Mouse (Mus musculus) left cerebral cortex, postnatal 36 days (tissue): ENCODE measurements around the gene Gba. TPM values are rescaled to one million over a fixed set of nuclear protein-coding genes. Genes with fewer than 3 reads are reported as not detected.

ENCODE experiments used
- DNase-seq, 2 experiments: peaks; one replicate each; pipeline ENCODE4 v3.0.0; 2021 to 2022; ENCODE audit warnings: low spot score in 2 of 2, mixed read lengths in 1 of 2
- intact Hi-C: fragments of 180-260 bp; cut with DNase I; formaldehyde crosslinking; loops from one replicate; pipeline ENCODE4 v1.15.1; 2025
- total RNA-seq, 2 experiments: library from RNA; stranded (reverse); gene quantifications; 2 replicates each; pipeline ENCODE4 v1.2.3; 2021

Gba gene
- total RNA-seq, 2 experiments from 2014 or later: 62.4 to 64.6 TPM

DNA sequence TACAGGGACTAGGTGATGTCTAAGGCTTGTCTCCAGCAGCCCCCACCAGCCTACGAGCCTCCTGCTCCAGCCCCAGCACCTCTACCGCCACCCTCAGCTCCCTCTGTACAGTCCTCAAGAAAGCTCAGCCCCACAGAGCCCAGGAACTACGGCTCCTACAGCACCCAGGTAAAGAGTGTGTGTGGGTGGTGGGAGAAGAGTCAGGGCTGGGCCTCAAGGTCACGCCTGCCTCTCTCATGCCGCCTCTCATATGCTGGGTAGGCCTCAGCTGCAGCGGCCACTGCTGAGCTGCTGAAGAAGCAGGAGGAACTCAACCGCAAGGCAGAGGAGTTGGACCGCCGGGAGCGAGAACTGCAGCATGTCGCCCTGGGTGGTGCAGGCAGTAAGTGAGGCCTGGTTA lies 23.7 kb upstream of the Gba start:
- intact Hi-C loops: no loop called here

DNA sequence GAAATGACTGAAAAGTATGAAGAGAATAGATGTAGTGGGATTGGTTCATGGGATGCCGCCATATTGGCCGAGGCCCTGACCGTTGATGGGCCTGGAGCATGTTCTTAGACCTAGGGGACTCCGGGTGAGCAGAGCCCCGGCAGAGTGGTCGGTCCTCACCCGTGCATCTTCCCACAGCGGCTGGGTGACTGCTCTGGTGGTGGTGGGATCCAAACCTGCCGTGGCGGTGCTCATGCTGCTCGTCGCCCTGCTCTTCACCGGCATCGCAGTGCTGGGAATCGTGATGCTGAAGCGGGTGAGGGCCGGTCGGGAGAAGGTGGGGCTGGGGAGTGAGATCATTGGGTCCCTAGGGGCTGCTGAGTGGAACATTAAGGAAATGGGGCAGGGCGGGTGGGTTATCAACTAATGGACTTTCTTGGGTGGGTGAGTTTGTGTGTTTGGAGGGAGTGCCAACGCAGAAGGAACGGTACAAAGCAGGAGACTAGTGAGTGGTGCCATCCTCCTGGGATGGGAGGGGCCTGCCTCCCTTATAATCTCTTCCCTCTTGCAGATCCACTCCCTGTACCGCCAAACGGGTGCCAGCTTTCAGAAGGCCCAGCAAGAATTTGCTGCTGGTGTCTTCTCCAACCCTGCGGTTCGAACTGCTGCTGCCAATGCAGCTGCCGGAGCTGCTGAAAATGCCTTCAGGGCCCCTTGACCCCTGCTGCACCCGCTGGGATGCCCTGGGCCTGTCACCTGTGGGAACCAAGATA lies 20.8 kb upstream of the Gba start:
- DNase-seq: no peak
- intact Hi-C loops: no loop called here

More for the DNA sequence above, 23.7 kb upstream of the Gba start:
- DNase-seq: no peak

DNA sequence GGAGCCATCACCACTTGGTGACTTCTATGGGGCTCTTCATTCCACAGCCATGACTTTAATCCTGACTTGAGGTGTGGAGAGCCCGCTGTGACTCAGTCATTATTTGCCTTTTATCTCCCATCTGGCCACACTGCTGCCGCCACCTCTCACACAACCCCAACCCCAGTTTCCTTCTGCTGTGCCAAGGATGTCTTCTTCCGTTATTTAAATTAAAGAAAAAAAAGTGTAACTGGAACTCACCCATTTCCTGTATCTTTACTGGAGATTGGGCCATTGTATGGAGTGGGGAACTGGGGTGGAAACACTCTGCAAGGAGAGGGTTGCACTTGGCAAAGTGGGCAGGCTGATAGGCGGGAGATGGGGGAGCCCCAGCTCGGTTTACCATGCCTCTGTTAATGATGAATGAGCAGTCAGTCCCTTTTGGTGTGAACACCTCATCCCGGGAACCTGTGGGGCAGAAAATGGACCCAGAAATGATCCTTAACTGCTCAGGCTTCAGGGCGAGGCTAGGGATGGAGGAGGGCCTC lies 20.1 kb upstream of the Gba start:
- intact Hi-C loops: no loop called here
- DNase-seq: no peak

DNA sequence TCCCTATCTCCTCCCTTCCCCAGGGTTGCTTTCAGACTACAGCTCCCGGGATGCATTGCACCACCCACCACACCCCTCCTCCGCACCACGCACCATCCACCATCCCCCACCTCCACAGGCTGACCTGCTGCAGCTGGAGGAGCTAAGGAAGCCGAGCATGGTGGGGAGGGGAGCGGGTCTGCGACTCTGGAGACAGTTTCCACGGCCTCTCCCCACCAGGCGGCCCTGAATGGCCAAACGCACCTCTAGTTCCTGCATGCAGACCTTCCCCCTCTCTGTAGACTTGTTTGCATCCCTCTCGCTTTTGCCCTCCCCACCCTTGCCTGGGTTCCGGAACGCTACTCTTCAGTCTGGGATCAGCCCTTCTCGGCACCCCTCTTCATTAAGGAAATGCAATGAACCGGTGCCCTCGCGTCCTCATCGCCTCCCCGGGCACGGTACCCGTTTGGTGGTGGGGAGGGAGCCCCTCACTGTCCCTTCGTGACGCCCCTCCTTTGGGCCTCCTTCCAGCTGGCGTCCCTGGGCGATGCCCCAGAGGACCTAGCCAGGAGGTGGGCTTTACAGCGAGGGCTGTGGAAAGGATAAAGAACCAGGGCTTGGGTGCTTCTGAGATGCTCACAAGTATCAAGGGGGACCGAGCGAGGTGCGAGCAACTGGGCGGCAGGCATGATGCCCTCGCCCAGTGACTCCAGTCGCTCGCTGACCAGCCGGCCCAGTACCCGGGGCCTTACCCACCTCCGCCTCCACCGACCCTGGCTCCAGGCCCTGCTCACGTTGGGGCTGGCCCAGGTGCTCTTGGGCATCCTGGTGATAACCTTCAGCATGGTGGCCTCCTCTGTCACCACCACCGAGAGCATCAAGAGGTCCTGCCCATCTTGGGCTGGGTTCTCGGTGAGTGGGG lies 19.4 kb upstream of the Gba start, which contains the start of gene Fam189b:
Fam189b (plus strand) TSS at position 86 of the 901 bp plus-strand sequence.
- intact Hi-C loops: no loop called here

DNA sequence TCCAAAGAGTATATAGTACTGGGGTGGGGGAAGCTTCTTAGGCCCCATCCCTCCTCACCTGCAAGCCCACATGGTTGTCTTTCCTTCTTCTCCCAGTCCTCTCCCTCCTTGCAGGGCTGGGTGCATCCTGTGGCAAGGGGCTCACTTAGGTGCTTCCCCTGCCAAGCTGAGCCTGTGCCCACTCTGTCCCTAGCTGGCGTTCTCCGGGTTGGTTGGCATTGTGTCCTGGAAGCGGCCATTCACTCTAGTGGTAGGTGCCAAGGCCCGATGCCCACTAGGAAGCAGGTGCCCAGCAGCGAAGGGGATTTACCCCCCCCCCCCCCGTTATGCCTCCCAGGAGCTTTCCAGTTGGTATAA lies 18.8 kb upstream of the Gba start:
- intact Hi-C loops: no loop called here
- DNase-seq: no peak

More for the DNA sequence above, 19.4 kb upstream of the Gba start, which contains the start of gene Fam189b:
- peak; percentile 92 to 93 for DNase-seq

DNA sequence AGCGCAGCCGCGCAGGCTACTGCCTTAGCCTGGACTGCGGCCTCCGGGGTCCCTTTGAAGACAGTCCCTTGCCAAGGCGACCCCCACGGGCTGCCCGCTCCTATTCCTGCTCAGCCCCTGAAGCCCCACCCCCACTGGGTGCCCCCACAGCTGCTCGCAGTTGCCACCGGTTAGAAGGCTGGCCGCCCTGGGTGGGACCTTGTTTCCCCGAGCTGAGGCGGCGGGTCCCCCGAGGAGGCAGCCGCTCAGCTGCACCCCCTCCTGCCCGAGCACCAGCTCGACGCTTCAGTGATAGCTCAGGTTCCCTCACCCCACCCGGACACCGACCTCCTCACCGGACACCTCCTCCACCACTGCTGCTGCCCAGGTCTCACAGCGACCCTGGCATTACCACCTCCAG lies 15.5 kb upstream of the Gba start:
- DNase-seq: no peak
- intact Hi-C loops: no loop called here

DNA sequence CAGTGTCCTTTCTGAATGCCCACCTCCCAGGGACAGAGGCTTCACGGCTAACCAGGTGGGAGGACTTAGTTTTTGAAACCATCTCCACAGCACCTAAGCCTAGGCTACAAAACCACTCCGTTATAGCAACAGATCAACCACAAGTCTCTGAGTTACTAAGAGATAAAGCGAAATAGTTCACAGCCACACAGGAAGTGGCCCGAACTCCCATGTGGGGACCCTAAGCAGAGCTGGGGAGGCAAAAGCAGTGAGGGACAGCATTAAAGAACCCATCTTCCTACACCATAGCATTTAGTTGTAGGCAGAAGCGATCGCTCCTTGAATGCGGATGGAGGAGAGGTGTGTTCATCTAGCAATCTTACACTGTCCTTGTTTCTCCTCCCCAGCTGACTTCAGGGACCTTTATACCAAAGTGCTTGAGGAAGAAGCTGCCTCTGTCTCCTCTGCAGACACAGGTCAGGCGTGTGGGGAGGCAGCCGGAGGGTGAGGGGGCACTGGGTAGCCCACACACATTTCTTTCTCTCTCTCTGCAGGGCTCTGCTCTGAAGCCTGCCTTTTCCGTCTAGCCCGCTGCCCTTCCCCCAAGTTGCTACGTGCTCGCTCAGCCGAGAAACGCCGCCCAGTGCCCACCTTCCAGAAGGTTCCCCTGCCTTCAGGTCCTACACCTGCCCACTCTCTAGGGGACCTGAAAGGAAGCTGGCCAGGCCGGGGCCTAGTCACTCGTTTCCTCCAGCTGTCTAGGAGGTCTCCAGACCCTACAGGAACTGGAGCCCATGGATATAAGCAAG lies 14.8 kb upstream of the Gba start:
- intact Hi-C loops: no loop called here
- no peak for DNase-seq

DNA sequence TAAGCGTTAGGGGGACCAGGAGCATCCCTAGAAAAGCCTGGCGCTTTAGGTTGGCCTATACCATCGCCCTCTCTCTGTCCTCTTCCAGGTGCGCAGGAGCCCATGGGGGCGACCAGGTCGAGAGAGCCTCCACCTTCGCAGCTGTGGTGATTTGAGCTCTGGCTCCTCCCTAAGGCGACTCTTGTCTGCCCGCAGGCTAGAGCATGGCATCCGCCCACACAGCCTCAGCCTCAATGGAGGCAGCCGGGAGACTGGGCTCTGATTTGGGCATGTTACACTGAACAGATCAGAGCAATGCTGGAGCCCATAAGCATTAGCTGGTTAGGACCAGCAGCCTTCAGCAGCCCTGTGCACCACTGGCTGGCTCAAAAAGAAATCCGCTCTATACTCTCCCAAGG lies 14.3 kb upstream of the Gba start:
- intact Hi-C loops: no loop called here
- no peak for DNase-seq

DNA sequence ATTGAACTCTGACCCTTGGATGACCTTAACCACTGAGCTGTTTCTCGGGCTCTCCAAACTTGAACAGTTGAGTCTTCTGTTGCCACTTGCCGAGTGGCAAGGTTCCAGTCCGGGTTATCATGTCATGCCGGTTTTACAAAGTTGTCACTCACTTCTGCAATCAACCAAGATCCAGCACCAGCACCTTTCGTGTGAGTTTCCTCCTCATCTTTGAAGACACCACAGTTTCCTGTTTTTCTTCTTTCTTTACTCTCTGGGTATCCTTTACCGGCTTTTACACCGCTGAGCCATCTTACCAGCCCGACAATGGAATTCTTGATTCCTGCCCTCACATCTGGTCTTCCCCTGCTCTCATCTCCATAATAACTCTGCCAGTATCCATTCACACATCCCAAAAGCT lies 12.3 kb upstream of the Gba start:
- DNase-seq: no peak
- intact Hi-C loops: no loop called here

DNA sequence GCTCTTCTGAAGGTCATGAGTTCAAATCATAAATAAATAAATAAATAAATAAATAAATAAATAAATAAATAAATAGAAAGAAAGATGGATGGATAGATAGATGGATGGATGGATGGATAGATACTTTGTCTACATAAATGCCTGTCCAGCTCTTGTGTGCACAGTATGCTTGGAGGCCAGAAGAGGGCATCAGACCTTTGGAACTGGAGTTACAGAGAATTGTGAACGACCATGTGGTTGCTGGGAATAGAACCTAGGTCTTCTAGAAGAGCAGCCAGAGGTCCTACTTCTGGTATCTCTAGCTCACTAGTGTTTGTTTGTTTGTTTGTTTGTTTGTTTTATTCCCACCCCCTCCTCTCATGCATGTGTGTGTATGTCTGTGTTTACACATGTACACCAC lies 9.4 kb upstream of the Gba start:
- no peak for DNase-seq
- intact Hi-C loops: no loop called here

DNA sequence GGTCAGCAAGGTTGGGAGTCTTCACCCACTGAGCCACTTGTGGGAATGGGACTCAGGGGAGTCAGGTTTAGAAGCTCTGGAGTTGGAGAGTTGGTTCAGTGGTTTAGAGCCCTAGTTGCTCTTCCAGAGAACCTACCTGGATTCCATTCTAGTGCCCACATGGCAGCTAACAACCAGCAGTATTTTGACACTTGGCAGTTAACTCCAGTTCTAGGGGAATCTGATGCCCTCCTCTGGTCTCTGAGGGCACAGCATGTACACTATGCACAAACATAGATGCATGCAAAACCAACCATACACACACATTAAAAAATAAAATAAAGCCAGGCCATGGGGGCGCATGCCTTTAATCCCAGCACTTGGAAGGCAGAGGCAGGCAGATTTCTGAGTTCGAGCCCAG lies 8.9 kb upstream of the Gba start:
- DNase-seq: no peak
- intact Hi-C loops: no loop called here

DNA sequence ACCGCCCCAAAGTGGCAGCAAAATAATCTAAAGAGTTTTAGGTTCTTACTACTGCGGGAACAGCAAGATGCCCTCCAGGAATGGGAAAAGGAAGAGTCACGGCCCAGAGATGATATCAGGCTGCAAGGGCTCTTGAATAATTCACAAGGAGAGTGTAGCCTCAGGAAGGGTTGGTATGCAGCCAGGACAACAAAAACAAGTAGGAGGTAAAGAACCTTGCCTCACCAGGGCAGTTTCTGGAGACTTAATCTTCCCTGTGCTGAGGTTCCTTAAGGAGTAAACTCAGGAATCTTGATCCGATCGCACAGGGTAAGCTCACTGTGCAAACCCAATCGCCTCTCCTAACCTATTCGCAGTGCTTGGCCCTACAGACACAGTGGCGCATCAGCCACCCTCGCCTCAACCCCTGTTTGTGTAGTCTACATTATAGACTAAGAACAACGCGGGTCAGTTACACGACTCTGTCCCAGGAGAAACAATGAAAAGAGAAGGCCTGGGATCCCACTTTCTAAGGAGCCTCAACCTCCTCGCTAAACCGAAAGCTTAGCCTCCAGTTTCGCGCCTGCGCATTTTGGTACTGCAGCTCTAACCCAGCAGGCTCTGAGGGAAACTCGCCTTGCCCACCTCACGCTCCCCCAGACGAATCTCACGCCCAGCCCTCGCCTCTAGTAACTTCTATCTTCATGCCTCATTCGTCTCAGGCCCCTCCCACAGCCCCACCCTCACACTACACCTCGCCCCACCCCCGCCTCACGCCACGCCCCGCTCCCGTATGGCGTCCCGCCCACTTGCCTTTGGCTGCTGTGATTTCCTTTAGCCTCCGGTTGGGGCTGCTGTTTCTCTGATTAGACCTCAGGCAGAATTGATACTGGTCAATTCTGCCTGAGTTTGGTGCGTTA lies 6.5 kb upstream of the Gba start:
- intact Hi-C loops: loop anchor here (5.0 kb wide), 1 partner anchor 46 kb away; no protein-coding TSS in a partner anchor
- peak; percentile 83 for DNase-seq

DNA sequence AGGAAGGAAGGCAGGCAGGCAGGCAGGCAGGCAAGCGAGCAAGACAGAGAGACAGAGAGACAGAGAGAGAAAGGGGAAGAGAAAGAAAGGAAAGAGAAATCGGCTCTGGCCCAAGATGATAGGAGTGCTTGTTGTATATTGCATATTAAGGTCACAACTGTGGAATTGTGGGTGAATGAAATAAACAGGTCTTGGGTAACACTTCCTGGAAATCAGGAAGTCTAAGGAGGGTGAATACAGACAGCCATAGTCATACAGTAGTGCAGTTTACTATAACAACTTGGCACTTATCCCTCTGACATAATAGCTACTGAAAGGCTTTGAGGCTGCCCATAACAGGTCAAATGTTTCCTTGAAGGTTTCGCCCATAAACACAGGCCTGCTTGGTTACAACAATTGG lies 2.9 kb upstream of the Gba start:
- DNase-seq: no peak
- intact Hi-C loops: loop anchor here (5.0 kb wide), 1 partner anchor 42 kb away; no protein-coding TSS in a partner anchor

DNA sequence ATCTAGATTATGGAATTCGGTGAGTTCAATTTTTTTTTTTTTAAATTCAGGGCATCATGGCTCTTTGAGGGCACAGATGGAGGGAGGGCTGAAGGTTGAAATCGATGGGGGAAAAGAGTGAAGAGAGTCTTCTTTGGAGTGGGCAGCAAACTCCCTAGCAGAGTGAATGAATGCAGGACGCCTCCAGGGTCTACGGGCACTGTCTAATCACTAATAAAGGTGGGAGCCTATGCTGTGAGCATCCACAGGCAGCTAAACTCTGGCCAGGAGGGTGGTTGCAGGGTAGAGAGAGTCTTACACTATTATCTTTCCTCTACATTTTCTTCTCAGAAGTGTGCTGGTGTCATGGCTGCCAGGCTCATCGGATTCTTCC lies 400 bp downstream of the Gba start:
- intact Hi-C loops: no loop called here

DNA sequence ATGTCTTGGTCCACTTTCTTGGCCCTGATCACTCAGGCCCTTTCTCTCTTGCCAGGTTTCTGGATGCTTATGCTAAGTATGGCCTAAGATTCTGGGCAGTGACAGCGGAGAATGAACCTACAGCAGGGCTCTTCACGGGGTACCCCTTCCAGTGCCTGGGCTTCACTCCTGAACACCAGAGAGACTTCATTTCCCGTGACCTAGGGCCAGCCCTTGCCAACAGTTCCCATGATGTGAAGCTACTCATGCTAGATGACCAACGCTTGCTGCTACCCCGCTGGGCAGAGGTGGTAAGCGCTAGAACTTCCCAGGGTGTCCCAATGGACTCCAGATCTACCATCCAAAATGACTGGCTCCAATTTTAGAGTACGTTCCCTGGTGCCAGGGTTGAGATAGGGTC lies 3.4 kb downstream of the Gba start:
- intact Hi-C loops: no loop called here
- DNase-seq: no peak

More for the DNA sequence above, 400 bp downstream of the Gba start:
- DNase-seq: no peak

DNA sequence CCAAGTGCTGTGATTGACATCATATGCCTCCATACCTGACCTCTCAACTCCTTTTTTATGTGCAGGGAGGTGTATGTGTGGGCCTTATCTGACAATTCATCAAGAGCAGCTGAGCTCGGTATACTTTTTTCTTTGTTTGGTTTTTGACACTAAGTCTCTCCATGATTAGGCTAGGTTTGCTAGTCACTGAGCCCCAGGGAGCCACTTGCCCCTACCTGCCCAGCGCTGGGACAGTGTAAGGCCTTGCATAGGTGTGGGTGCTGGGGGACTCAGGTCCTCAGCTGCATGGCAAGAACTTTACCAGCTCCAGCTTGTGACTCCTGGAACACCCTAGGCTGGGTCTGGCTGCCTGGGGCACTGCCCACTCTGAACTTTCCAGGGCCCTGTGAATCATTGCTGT lies 4.0 kb downstream of the Gba start:
- intact Hi-C loops: no loop called here
- no peak for DNase-seq

DNA sequence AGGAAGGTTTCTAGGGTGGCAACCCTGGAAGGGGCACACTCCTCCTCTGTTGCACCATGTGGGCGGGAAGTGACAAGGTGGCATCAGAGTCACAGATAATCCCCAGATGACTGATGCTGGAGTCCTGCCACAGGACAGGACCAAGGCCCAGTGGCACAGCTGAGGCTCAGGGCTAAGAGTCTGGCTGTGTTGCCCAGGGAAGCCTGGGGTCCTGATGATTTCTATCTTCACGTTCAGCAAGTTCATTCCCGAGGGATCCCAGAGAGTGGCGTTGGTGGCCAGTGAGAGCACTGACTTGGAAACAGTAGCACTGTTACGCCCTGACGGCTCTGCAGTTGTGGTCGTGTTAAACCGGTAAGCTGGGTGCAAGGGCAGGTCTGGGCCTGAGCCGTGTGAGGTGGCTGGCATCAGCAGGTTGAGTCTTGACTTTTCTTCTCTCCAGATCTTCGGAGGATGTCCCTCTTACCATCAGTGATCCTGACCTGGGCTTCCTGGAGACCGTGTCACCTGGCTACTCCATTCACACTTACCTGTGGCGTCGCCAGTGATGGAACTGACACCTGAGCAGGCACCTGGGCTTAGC lies 5.4 kb downstream of the Gba start:
- intact Hi-C loops: no loop called here
- no peak for DNase-seq

DNA sequence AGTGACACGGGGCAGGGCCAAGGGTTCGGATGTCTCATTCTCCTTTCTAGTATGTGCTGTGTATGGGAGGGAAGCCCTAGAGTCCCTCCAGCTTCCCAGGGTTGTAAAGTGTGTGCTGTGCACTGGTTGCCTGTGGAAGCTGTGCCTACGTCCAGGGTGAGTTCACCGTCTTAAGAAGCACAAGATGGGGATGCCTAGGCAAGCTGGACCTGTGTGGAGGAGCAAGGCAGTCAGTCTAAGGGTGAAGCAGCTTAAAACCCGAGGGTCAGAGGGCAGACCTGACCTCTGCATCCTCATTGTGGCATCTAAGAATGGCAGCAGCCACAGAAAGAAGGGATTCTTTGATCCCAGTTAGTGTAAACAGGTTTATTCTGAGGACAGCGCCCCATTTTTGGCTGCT lies 6.0 kb downstream of the Gba start:
- intact Hi-C loops: no loop called here
- no peak for DNase-seq
